Mouse (Mus musculus) T-helper 17 cell (primary cell): ENCODE results near the gene Ccdc110.

Experiments used
- in situ Hi-C, 2 experiments: fragments of 300-600 bp; cut with MboI, MseI; formaldehyde crosslinking; loops; 1 replicate in 1 of 2; 2 replicates in 1 of 2; pipeline ENCODE4 v1.15.1; 2025; ENCODE audit warnings: high pct_unique_total_duplicates in 2 of 2

Gene Ccdc110

GRCm38 (mm10) chr8:45975126-45975836, 40.9 kb downstream of the Ccdc110 start, which contains the start of the genes 1700029J07Rik and Ufsp2:
Gene 1700029J07Rik, minus strand, starts transcription at chr8:45975252.
Gene Ufsp2, plus strand, starts transcription at chr8:45975528.
- in situ Hi-C loops: loop anchor here (10.0 to 25.0 kb wide), 6 partner anchors 180 to 1737 kb away; partner anchors contain the start of genes Acsl1 (in 1 of the 2), Cdkn2aip (in 1 of the 2), Cfap97 (in 1 of the 2) and Ing2 (in 1 of the 2)

GRCm38 (mm10) chr8:45975837-45976468, 41.5 kb downstream of the Ccdc110 start:
- in situ Hi-C loops: loop anchor here (10.0 to 25.0 kb wide), 6 partner anchors 179 to 1736 kb away; partner anchors contain the start of genes Acsl1 (in 1 of the 2), Cdkn2aip (in 1 of the 2), Cfap97 (in 1 of the 2) and Ing2 (in 1 of the 2)

- in situ Hi-C loops: loop anchor here (25.0 kb wide), 5 partner anchors 476 to 1726 kb away; partner anchors contain the start of genes Acsl1 (in 1 of the 2), Cdkn2aip (in 1 of the 2), Ing2 (in 1 of the 2) and Rwdd4a (in 1 of the 2)
These were observed 52.2 kb downstream of the Ccdc110 start for GRCm38 (mm10) chr8:45986665-45987064.

GRCm38 (mm10) chr8:45988189-45988588, 53.8 kb downstream of the Ccdc110 start:
- in situ Hi-C loops: loop anchor here (25.0 kb wide), 5 partner anchors 474 to 1724 kb away; partner anchors contain the start of genes Acsl1 (in 1 of the 2), Cdkn2aip (in 1 of the 2), Ing2 (in 1 of the 2) and Rwdd4a (in 1 of the 2)

- in situ Hi-C loops: loop anchor here (10.0 to 25.0 kb wide), 7 partner anchors 144 to 1722 kb away; partner anchors contain the start of genes Acsl1 (in 1 of the 2), Cdkn2aip (in 1 of the 2), Cenpu (in 1 of the 2) and Ing2 (in 1 of the 2)
These were observed 56.4 kb downstream of the Ccdc110 start for GRCm38 (mm10) chr8:45990631-45991310.
